Mouse (Mus musculus): ENCODE data around the gene Ralbp1. TPM values are rescaled to one million over a fixed set of nuclear protein-coding genes. Genes with fewer than 3 reads are reported as not detected.

The Ralbp1 gene
- polyA plus RNA-seq, 1 experiment, result 12.8 TPM

GRCm38 (mm10) chr17:65799353-65799752 is 86.2 kb downstream of the Ralbp1 start:
- Histone ChIP-seq H3K4me1 (ENCODE audit: control insufficient read depth, insufficient read depth, low read length) (peaks cover 2% of the 10 kb centered on the region; the same call in 1 of the 2 replicates), H3K4me3 (ENCODE audit: control insufficient read depth, low read depth, low read length) (no peak overlapping the region), H3K27me3 (ENCODE audit: control insufficient read depth, insufficient read depth, low read length) (no peaks in the 10 kb centered on the region), H3K36me3 (ENCODE audit: control insufficient read depth, insufficient read depth, low read length) (no peaks in the 10 kb centered on the region; the same call in 1 of the 2 replicates), H3K27ac (ENCODE audit: control insufficient read depth, insufficient read depth, low read depth, low read length) (no peak overlapping the region; the same call in 1 of the 2 replicates)
- TF ChIP-seq POLR2A (IDR thresholded peaks at IDR 0.05; ENCODE audit: control insufficient read depth, low read depth, low read length), result no peak
- TF ChIP-seq CTCF (IDR thresholded peaks at IDR 0.05; ENCODE audit: control insufficient read depth, insufficient read depth, insufficient replicate concordance, low read depth, low read length), result no peak

- Histone ChIP-seq H3K4me3 (ENCODE audit: control insufficient read depth, low read depth, low read length) (no peak overlapping the region), H3K27ac (ENCODE audit: control insufficient read depth, insufficient read depth, low read depth, low read length) (no peak overlapping the region), H3K36me3 (ENCODE audit: control insufficient read depth, insufficient read depth, low read length) (no peaks in the 10 kb centered on the region; the same call in 1 of the 2 replicates), H3K27me3 (ENCODE audit: control insufficient read depth, insufficient read depth, low read length) (no peaks in the 10 kb centered on the region), H3K4me1 (ENCODE audit: control insufficient read depth, insufficient read depth, low read length) (peaks cover 2% of the 10 kb centered on the region; the same call in 1 of the 2 replicates)
- TF ChIP-seq POLR2A (IDR thresholded peaks at IDR 0.05; ENCODE audit: control insufficient read depth, low read depth, low read length), result no peak
- TF ChIP-seq CTCF (IDR thresholded peaks at IDR 0.05; ENCODE audit: control insufficient read depth, insufficient read depth, insufficient replicate concordance, low read depth, low read length), result no peak
Observed at GRCm38 (mm10) chr17:65798446-65798845, 87.2 kb downstream of the Ralbp1 start.

Other genes with a start within 250 kb of the Ralbp1 start
- 219 and 252 TPM in 2 replicates for gene Txndc2, start 243.6 kb downstream of the Ralbp1 start, polyA plus RNA-seq (2012; rRNA removed)
- gene Rab31, start 113.0 kb downstream of the Ralbp1 start, polyA plus RNA-seq (2012; rRNA removed), result 25.3 and 32.1 TPM in 2 replicates
- gene Ppp4r1, start 103.2 kb downstream of the Ralbp1 start, polyA plus RNA-seq (2012; rRNA removed), result 244 and 274 TPM in 2 replicates
- 6.8 and 7.6 TPM in 2 replicates for gene Twsg1, start 65.4 kb upstream of the Ralbp1 start, polyA plus RNA-seq (2012; rRNA removed)
- 5.9 and 11.0 TPM in 2 replicates for gene Ankrd12, start 191.3 kb upstream of the Ralbp1 start, polyA plus RNA-seq (2012; rRNA removed)
- 144 and 152 TPM in 2 replicates for gene Ndufv2, start 215.8 kb upstream of the Ralbp1 start, polyA plus RNA-seq (2012; rRNA removed)
- gene Washc1, start 225.7 kb upstream of the Ralbp1 start, polyA plus RNA-seq (2012; rRNA removed), result 22.8 and 26.5 TPM in 2 replicates
- gene Ddx11, start 237.7 kb upstream of the Ralbp1 start, polyA plus RNA-seq (2012; rRNA removed), result 15.1 and 17.4 TPM in 2 replicates